Mouse (Mus musculus) stomach, postnatal 0 days (tissue): ENCODE results near the gene Rac3.

Experiments used
- CTCF ChIP-seq: IDR thresholded peaks from 2 replicates; pipeline ENCODE4 v1.5.1; 2016; ENCODE audit warnings: antibody characterized with exemption, low read depth, mild to moderate bottlenecking, moderate library complexity
- EP300 ChIP-seq: optimal IDR thresholded peaks from 2 replicates; pipeline ENCODE3; 2016; ENCODE audit warnings: antibody characterized with exemption

- TF ChIP-seq CTCF, result no peak
- TF ChIP-seq EP300, result no peak
These were observed 15.2 kb upstream of the Rac3 start for GRCm38 (mm10) chr11:120706120-120706519.
